Mouse (Mus musculus): Measurements from ENCODE around the gene Lamp1.

DNA sequence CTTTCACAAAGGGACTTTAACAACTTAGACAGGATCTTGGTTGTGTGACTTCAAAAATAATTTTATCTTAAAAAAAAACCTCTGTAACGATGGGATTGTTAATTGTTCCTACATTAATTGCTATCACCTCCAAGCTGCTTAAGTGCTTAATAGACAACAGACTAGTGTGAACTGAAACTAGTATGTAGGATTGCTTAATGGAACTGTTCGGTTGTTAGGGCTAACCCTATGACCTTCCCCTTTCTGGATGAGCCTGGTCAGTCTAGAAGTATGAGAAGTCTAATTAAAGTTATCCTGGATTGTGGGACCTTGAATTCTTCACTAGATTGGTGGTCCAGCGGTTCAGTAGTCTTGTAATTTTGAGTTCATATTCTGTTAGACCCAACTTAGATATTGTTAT lies 1.7 kb downstream of the Lamp1 start:
- TF ChIP-seq POLR2A (IDR thresholded peaks at IDR 0.05; ENCODE audit: control insufficient read depth, low read depth, low read length) (no peak), CTCF (IDR thresholded peaks at IDR 0.05; ENCODE audit: control insufficient read depth, insufficient read depth, insufficient replicate concordance, low read depth, low read length) (no peak)
